Mouse (Mus musculus) MEL (cell line): ENCODE results near the gene Gal. TPM values are rescaled to one million over a fixed set of nuclear protein-coding genes. Genes with fewer than 3 reads are reported as not detected.
A peak's percentile ranks its signal among the peaks of the same experiment; 100 is the strongest.

Experiments
- DNase-seq: peaks from one replicate; pipeline ENCODE4 v3.0.0; 2011; ENCODE audit warnings: low read depth, low spot score
- H3K27ac ChIP-seq: 2 replicates; pipeline ENCODE4 v1.5.1; 2012; ENCODE audit warnings: low read depth, mild to moderate bottlenecking, control low read depth, low read length, moderate library complexity; ENCODE audit not compliant: control insufficient read depth
- H3K27me3 ChIP-seq, 2 experiments: fragments of 150-350 bp in 1 of 2; sonication (generic) in 1 of 2; 2 replicates each; pipeline ENCODE4 v1.6.1; 2012; ENCODE audit warnings: low read length in 2 of 2, mild to moderate bottlenecking in 2 of 2, improper control_type of control experiment in 1 of 2, moderate library complexity in 1 of 2; ENCODE audit not compliant: insufficient read depth in 2 of 2, control insufficient read depth in 1 of 2
- H3K36me3 ChIP-seq, 2 experiments: 2 replicates each; pipeline ENCODE4 v1.6.1; 2012 to 2014; ENCODE audit warnings: low read length in 2 of 2, improper control_type of control experiment in 1 of 2, inconsistent platforms in 1 of 2, mild to moderate bottlenecking in 1 of 2; ENCODE audit not compliant: insufficient read depth in 2 of 2, control insufficient read depth in 1 of 2
- H3K4me1 ChIP-seq, 2 experiments: fragments of 150-350 bp in 1 of 2; sonication (generic) in 1 of 2; 2 replicates each; pipeline ENCODE4 v1.6.1; 2012; ENCODE audit warnings: low read length in 2 of 2, improper control_type of control experiment in 1 of 2, mild to moderate bottlenecking in 1 of 2; ENCODE audit not compliant: insufficient read depth in 2 of 2, control insufficient read depth in 1 of 2
- H3K4me3 ChIP-seq, 2 experiments: fragments of 150-350 bp in 1 of 2; sonication (generic) in 1 of 2; 2 replicates each; pipeline ENCODE4 v1.5.1; 2012; ENCODE audit warnings: low read depth in 2 of 2, low read length in 2 of 2, mild to moderate bottlenecking in 2 of 2, moderate library complexity in 2 of 2, control low read depth in 1 of 2, improper control_type of control experiment in 1 of 2; ENCODE audit not compliant: control insufficient read depth in 1 of 2, insufficient read depth in 1 of 2
- H3K79me2 ChIP-seq: 2 replicates; pipeline ENCODE4 v1.6.1; 2012; ENCODE audit warnings: mild to moderate bottlenecking, low read length, moderate library complexity; ENCODE audit not compliant: control insufficient read depth, poor library complexity, insufficient read depth
- H3K9ac ChIP-seq: 2 replicates; pipeline ENCODE4 v1.6.1; 2012; ENCODE audit warnings: low read depth, mild to moderate bottlenecking, control low read depth, low read length, moderate library complexity; ENCODE audit not compliant: control insufficient read depth, poor library complexity, severe bottlenecking
- H3K9me3 ChIP-seq: fragments of 150-350 bp; sonication (generic); replicated peaks from 2 replicates; pipeline ENCODE4 v1.6.1; 2012; ENCODE audit warnings: mild to moderate bottlenecking, low read length, improper control_type of control experiment, moderate library complexity; ENCODE audit not compliant: insufficient read depth
- BHLHE40 ChIP-seq: IDR thresholded peaks from 2 replicates; pipeline ENCODE4 v1.6.1; 2012; ENCODE audit warnings: low read depth, mild to moderate bottlenecking, inconsistent platforms, low read length, improper control_type of control experiment, borderline replicate concordance
- CHD1 ChIP-seq: IDR thresholded peaks from 2 replicates; pipeline ENCODE4 v1.6.1; 2012; ENCODE audit warnings: low read depth, mild to moderate bottlenecking, inconsistent platforms, low read length, improper control_type of control experiment
- ELF1 ChIP-seq: IDR thresholded peaks from 2 replicates; pipeline ENCODE4 v1.6.1; 2014; ENCODE audit warnings: low read depth, mild to moderate bottlenecking, inconsistent platforms, low read length, improper control_type of control experiment, moderate library complexity
- EP300 ChIP-seq, 2 experiments: IDR thresholded peaks; 2 replicates each; pipeline ENCODE4 v1.6.1; 2011; ENCODE audit warnings: improper control_type of control experiment in 2 of 2, low read length in 2 of 2, low read depth in 1 of 2, mild to moderate bottlenecking in 1 of 2
- GABPA ChIP-seq: IDR thresholded peaks from 2 replicates; pipeline ENCODE4 v1.6.1; 2012; ENCODE audit warnings: low read depth, mild to moderate bottlenecking, inconsistent platforms, low read length, improper control_type of control experiment, moderate library complexity
- JUND ChIP-seq: IDR thresholded peaks from 2 replicates; pipeline ENCODE4 v1.6.1; 2011; ENCODE audit warnings: low read depth, mild to moderate bottlenecking, improper control_type of control experiment, low read length
- KAT2A ChIP-seq: conservative IDR thresholded peaks from 2 replicates; pipeline ENCODE4 v1.6.1; 2012; ENCODE audit warnings: low read depth, low read length, improper control_type of control experiment, inconsistent platforms
- MXI1 ChIP-seq: IDR thresholded peaks from 2 replicates; pipeline ENCODE4 v1.6.1; 2011; ENCODE audit warnings: mild to moderate bottlenecking, low read depth, low read length, improper control_type of control experiment
- MYC ChIP-seq: IDR thresholded peaks from 2 replicates; pipeline ENCODE4 v1.6.1; 2011; ENCODE audit warnings: low read depth, mild to moderate bottlenecking, low read length, improper control_type of control experiment, moderate library complexity
- NELFE ChIP-seq: IDR thresholded peaks from 2 replicates; pipeline ENCODE4 v1.6.1; 2011; ENCODE audit warnings: low read depth, low read length, improper control_type of control experiment
- POLR2A ChIP-seq, 2 experiments: IDR thresholded peaks; 2 replicates each; pipeline ENCODE4 v1.6.1; 2011 to 2012; ENCODE audit warnings: low read length in 2 of 2, mild to moderate bottlenecking in 2 of 2, control low read depth in 1 of 2, improper control_type of control experiment in 1 of 2, low read depth in 1 of 2, moderate library complexity in 1 of 2; ENCODE audit not compliant: control insufficient read depth in 1 of 2, insufficient read depth in 1 of 2, poor library complexity in 1 of 2
- POLR2AphosphoS5 ChIP-seq: IDR thresholded peaks from 2 replicates; pipeline ENCODE4 v1.6.1; 2012; ENCODE audit warnings: low read depth, borderline replicate concordance, mild to moderate bottlenecking, inconsistent platforms, low read length, moderate library complexity, mixed read lengths
- SIN3A ChIP-seq: IDR thresholded peaks from 2 replicates; pipeline ENCODE4 v1.6.1; 2012; ENCODE audit warnings: low read length, improper control_type of control experiment, inconsistent platforms
- TBP ChIP-seq: IDR thresholded peaks from 2 replicates; pipeline ENCODE4 v1.8.0; 2011; ENCODE audit warnings: low read depth, low read length, improper control_type of control experiment
- TCF12 ChIP-seq: IDR thresholded peaks from 2 replicates; pipeline ENCODE4 v1.6.1; 2014; ENCODE audit warnings: low read depth, mild to moderate bottlenecking, inconsistent platforms, low read length, improper control_type of control experiment, moderate library complexity
- USF1 ChIP-seq: IDR thresholded peaks from 2 replicates; pipeline ENCODE4 v1.6.1; 2014; ENCODE audit warnings: low read depth, mild to moderate bottlenecking, inconsistent platforms, low read length, improper control_type of control experiment, moderate library complexity
- ZC3H11A ChIP-seq: IDR thresholded peaks from 2 replicates; pipeline ENCODE4 v1.6.1; 2012; ENCODE audit warnings: low read depth, mild to moderate bottlenecking, inconsistent platforms, low read length, improper control_type of control experiment
- ZKSCAN1 ChIP-seq: IDR thresholded peaks from 2 replicates; pipeline ENCODE4 v1.6.1; 2012; ENCODE audit warnings: low read depth, mild to moderate bottlenecking, inconsistent platforms, low read length, improper control_type of control experiment, moderate library complexity
- ZNF384 ChIP-seq: IDR thresholded peaks from 2 replicates; pipeline ENCODE4 v1.6.1; 2012; ENCODE audit warnings: low read depth, mild to moderate bottlenecking, inconsistent platforms, low read length, improper control_type of control experiment
- polyA plus RNA-seq, 2 experiments: library from polyadenylated mRNA; stranded (reverse) in 1 of 2; unstranded in 1 of 2; fragments of >175 nt in 1 of 2; fragments of >200 nt in 1 of 2; gene quantifications; 2 replicates each; pipeline versions ENCODE4 v1.2.1 to v1.2.4; 2012; ENCODE audit warnings: low replicate concordance in 2 of 2, low read depth in 1 of 2; ENCODE audit not compliant: insufficient read length in 2 of 2, insufficient read depth in 1 of 2, missing spikeins in 1 of 2
- total RNA-seq: library from RNA; depleted of rRNA; stranded (reverse); fragments of 300-350 nt; gene quantifications from 2 replicates; pipeline ENCODE4 v1.2.3, GENCODE M21; 2012

Gene Gal
- total and polyA plus RNA-seq, 3 experiments, result not detected

- DNase-seq, result peak; percentile 23
- no peak overlapping the region for H3K27ac ChIP-seq
Observed at GRCm38 (mm10) chr19:3431969-3432368, 17.6 kb upstream of the Gal start.

GRCm38 (mm10) chr19:3431066-3431465 lies 16.7 kb upstream of the Gal start:
- no peaks in the 10 kb centered on the region for H3K4me1 ChIP-seq
- DNase-seq, result no peak
- no peaks in the 10 kb centered on the region for H3K79me2 ChIP-seq
- no peak overlapping the region for H3K9ac ChIP-seq
- no peak overlapping the region for H3K4me3 ChIP-seq
- no peaks in the 10 kb centered on the region for H3K36me3 ChIP-seq
- H3K9me3 ChIP-seq, result no peaks in the 10 kb centered on the region
- H3K27ac ChIP-seq, result no peak overlapping the region
- no peaks in the 10 kb centered on the region; a peak in 1 of 4 replicates for H3K27me3 ChIP-seq
- TF ChIP-seq GABPA (no peak), TBP (no peak), MYC (no peak), TCF12 (no peak), USF1 (no peak), SIN3A (no peak), POLR2A (IDR thresholded peaks at IDR 0.05; ENCODE audit: control insufficient read depth in 1 of 2, insufficient read depth in 1 of 2, low read depth in 1 of 2, low read length in 2 of 2, poor library complexity in 1 of 2) (no peak), CHD1 (no peak), BHLHE40 (no peak), MXI1 (no peak), ZC3H11A (no peak), POLR2AphosphoS5 (no peak), ELF1 (no peak)

More at GRCm38 (mm10) chr19:3431969-3432368, 17.6 kb upstream of the Gal start:
- H3K9me3 ChIP-seq, result no peaks in the 10 kb centered on the region
- no peaks in the 10 kb centered on the region for H3K36me3 ChIP-seq
- H3K9ac ChIP-seq, result no peak overlapping the region
- TF ChIP-seq USF1 (peak; percentile 51; the same call in 1 of the 2 replicates), NELFE (no peak), ZNF384 (peak; percentile 72), JUND (no peak), MXI1 (no peak), ZKSCAN1 (no peak), KAT2A (no peak), EP300 (IDR thresholded peaks at IDR 0.05; ENCODE audit: low read depth in 1 of 2, low read length in 2 of 2) (peak in 1 of 2 experiments; percentile 12; a peak in 1 of 4 replicates)
- no peaks in the 10 kb centered on the region for H3K27me3 ChIP-seq
- H3K79me2 ChIP-seq, result no peaks in the 10 kb centered on the region
- H3K4me3 ChIP-seq, result no peak overlapping the region
- no peaks in the 10 kb centered on the region for H3K4me1 ChIP-seq
